Mouse (Mus musculus) CD8-positive naive resting alpha-beta T cell, adult 57 days (primary cell): ENCODE data around the gene Plch2. TPM values are rescaled to one million over a fixed set of nuclear protein-coding genes. Genes with fewer than 3 reads are reported as not detected.

Source experiments
- total RNA-seq: library from RNA; stranded (reverse); gene quantifications from one replicate; pipeline ENCODE4 v1.2.4, GENCODE M21; 2023

Plch2 gene
- total RNA-seq = 0.18 TPM

DNA sequence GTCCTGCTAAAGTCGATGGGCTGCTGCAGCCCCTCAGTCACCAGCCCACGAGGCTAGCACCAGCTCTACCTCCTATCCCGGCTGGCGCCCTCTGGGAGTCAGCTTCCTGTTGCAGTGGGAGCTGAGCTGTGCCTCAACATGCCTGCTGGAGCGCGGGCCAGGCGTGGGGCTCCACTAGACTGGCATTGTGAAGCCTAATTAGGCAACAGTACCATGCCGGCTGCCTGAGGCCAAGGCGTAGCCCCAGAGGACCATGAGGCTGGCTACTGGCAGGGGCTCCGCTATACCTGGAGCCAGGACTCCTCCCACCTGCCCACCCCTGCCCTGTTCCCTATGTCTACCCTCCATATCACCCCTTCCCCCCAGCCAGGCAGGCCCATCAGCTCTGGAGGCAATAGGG is at the start of gene Plch2:
Plch2 (minus strand) TSS at position 61 of the 400 bp plus-strand sequence.

GRCm38 (mm10) chr4:155086108-155087024 is 29.8 kb upstream of the Plch2 start, which contains the start of the genes Rer1 and Morn1:
Gene Rer1, minus strand, starts transcription at chr4:155086382.
Gene Morn1, plus strand, starts transcription at chr4:155086577.

DNA sequence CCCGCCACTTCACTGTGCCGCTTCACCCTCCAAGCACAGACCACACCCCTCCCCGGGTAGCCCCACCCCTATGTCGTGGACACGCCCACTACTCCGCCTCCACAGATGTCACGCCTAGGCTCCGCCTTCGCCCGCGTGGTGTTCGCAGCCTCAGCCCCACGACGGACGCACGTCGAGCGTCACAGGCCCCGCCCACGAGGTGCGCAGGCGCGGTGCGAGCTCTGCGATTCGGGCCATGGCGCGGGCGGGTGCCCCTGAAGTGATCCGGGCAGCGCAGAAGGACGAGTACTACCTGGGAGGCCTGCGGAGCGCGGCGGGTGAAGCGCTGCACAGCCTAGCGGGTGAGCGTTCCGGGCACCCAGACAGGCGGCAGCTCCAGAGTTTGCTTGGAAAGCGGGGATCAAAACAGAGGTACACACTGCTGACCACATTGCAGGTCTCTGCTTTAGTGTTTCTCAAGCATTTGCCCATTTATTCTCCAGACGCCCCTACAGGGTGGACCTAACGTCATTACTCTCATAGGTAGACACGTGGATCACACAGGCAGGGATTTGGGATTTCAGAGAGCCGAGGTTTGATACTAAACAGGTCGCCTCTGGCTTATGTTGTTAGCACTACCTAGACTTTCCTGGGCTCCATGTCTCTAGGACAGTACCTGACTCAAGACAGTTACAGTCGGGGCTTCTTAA is 10.4 kb upstream of the Plch2 start, which contains the start of gene Pex10:
Pex10 (plus strand) TSS at position 183 of the 689 bp plus-strand sequence.

GRCm38 (mm10) chr4:154963901-154964580 is 92.5 kb downstream of the Plch2 start, which contains the start of gene Pank4:
Gene Pank4, plus strand, starts transcription at chr4:154964123.

GRCm38 (mm10) chr4:154960690-154961225 is 95.8 kb downstream of the Plch2 start, which contains the start of gene Hes5:
Gene Hes5, plus strand, starts transcription at chr4:154960923.

Other genes with a start within 250 kb of the Plch2 start
- gene Ttc34, start 219.3 kb downstream of the Plch2 start, total RNA-seq = not detected
- not detected for gene Mmel1, start 187.2 kb downstream of the Plch2 start, total RNA-seq
- gene Fam213b, start 157.6 kb downstream of the Plch2 start, total RNA-seq = 1.4 TPM
- gene Tnfrsf14, start 128.2 kb downstream of the Plch2 start, total RNA-seq = 133 TPM
- 1.5 TPM for gene Hes5, start 95.9 kb downstream of the Plch2 start, total RNA-seq
- 105 TPM for gene Pank4, start 92.7 kb downstream of the Plch2 start, total RNA-seq
- 10.2 TPM for gene Pex10, start 10.2 kb upstream of the Plch2 start, total RNA-seq
- 60.6 TPM for gene Rer1, start 29.6 kb upstream of the Plch2 start, total RNA-seq
- gene Morn1, start 29.8 kb upstream of the Plch2 start, total RNA-seq = 3.8 TPM
- gene Ski, start 165.8 kb upstream of the Plch2 start, total RNA-seq = 109 TPM
- gene Faap20, start 193.0 kb upstream of the Plch2 start, total RNA-seq = 43.8 TPM